Comparison of ENCODE assay signal across 10 mouse cellular contexts in the genomic region with DNA sequence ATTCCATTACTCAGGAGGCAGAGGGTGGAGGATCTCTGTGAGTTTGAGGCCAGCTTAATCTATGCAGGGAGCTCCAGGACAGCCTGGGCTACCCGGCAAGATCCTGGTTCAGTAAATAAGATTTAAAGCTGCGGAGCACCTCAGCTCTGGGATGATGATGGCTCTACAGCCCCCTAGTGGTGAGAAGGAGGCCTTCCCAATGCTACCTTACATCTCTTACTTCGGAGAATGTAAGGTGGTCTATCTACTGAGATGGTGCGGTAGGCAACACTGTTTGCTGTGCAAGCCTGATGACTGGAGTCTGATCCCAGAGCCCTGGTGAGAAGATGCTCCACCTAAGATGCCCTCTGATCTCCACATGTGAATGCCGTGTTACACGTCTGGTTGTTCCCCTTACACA. TPM values are rescaled to one million over a fixed set of nuclear protein-coding genes. Genes with fewer than 3 reads are reported as not detected.
A peak's percentile ranks its signal among the peaks of the same experiment; 100 is the strongest.
DNase-seq lines count a peak whose midpoint lies in the region; ATAC-seq and TF ChIP-seq lines count a peak whose summit lies in the region.
"Had no signal": no experiment of that assay in that cellular context is flagged by ENCODE, and none has a peak within 500 bp of the region (broad histone marks: within the 10 kb centered on the region; RNA-seq: fewer than 3 reads in every experiment).

No protein-coding gene starts in this region.

- no peak overlapping the region for H3K9ac ChIP-seq in forebrain, embryonic 16.5 days (replicated peaks; ENCODE audit: low read depth, low read length)
- H3K9ac ChIP-seq: heart, embryonic 15.5 days had no signal

- no peak for TF ChIP-seq POLR2A in thymus, adult 2 months (IDR thresholded peaks at IDR 0.05; ENCODE audit: control insufficient read depth, extremely low read depth, insufficient read depth, low read length, poor library complexity)
- TF ChIP-seq POLR2A in lung, adult 2 months (IDR thresholded peaks at IDR 0.05; ENCODE audit: borderline replicate concordance, extremely low read depth, low read depth, low read length) = no peak

- no peak; the same call in 1 of the 2 replicates for ATAC-seq in cerebellum, adult (ENCODE audit: insufficient number of reproducible peaks, low FRiP score, low TSS enrichment)
- ATAC-seq in forebrain, embryonic 16.5 days = peak; percentile 54; the same call in 1 of the 2 replicates

- no peaks in the 10 kb centered on the region for H3K27me3 ChIP-seq in thymus, adult 2 months (ENCODE audit: control insufficient read depth, insufficient read depth, low read length)
- no peaks in the 10 kb centered on the region for H3K27me3 ChIP-seq in forebrain, embryonic 16.5 days (replicated peaks; ENCODE audit: control insufficient read depth, insufficient read depth, low read length)
- H3K27me3 ChIP-seq: heart, embryonic 15.5 days had no signal

- peak; percentile 31; the same call in 1 of the 2 replicates for TF ChIP-seq CTCF in thymus, adult 2 months (IDR thresholded peaks at IDR 0.05; ENCODE audit: borderline replicate concordance, control insufficient read depth, extremely low read depth, insufficient read depth, low read length, poor library complexity)
- TF ChIP-seq CTCF in lung, adult 2 months (IDR thresholded peaks at IDR 0.05; ENCODE audit: insufficient read depth, low read length) = peak; percentile 69

- H3K4me3 ChIP-seq in thymus, adult 2 months (ENCODE audit: control insufficient read depth, insufficient read depth, low read length) = no peak overlapping the region
- H3K4me3 ChIP-seq in forebrain, embryonic 16.5 days (replicated peaks; ENCODE audit: low read length) = no peak overlapping the region
- no peak overlapping the region for H3K4me3 ChIP-seq in lung, adult 2 months (replicated peaks; ENCODE audit: extremely low read depth, low read depth, low read length)
- H3K4me3 ChIP-seq: heart, embryonic 15.5 days; myocyte had no signal

- H3K9me3 ChIP-seq in forebrain, embryonic 16.5 days (ENCODE audit: control insufficient read depth, low read length) = no peaks in the 10 kb centered on the region
- H3K9me3 ChIP-seq: heart, embryonic 15.5 days had no signal

- H3K4me2 ChIP-seq in forebrain, embryonic 16.5 days (ENCODE audit: low read length) = no peak overlapping the region
- H3K4me2 ChIP-seq: heart, embryonic 15.5 days had no signal

- peak; percentile 50 to 54 for DNase-seq in cerebellum, adult 18-20 months
- peak; percentile 25 for DNase-seq in thymus, adult 2 months
- DNase-seq in thymus, adult 18-20 months = no peak
- no peak for DNase-seq in lung, adult 2 months
- DNase-seq in thymus, postnatal 0 days (ENCODE audit: low spot score) = peak; percentile 54
- no peak for DNase-seq in spleen, adult 12 weeks (ENCODE audit: low spot score)

- H3K36me3 ChIP-seq in thymus, adult 2 months (ENCODE audit: control insufficient read depth, insufficient read depth, low read length) = no peaks in the 10 kb centered on the region
- H3K36me3 ChIP-seq in forebrain, embryonic 16.5 days (ENCODE audit: control insufficient read depth, insufficient read depth) = peaks cover 3% of the 10 kb centered on the region; the same call in 1 of the 2 replicates

- H3K4me1 ChIP-seq in thymus, adult 2 months (replicated peaks; ENCODE audit: control insufficient read depth, insufficient read depth, low read length) = no peaks in the 10 kb centered on the region
- H3K4me1 ChIP-seq in forebrain, embryonic 16.5 days (replicated peaks; ENCODE audit: control insufficient read depth, insufficient read depth, low read length) = no peaks in the 10 kb centered on the region
- H3K4me1 ChIP-seq in lung, adult 2 months (ENCODE audit: control insufficient read depth, insufficient read depth, low read length) = no peaks in the 10 kb centered on the region
- H3K4me1 ChIP-seq: heart, embryonic 15.5 days had no signal

- WGBS in thymus, adult 2 months = 65% methylated on average over 6 of the region's 6 CpGs
- 48% methylated on average over 6 of the region's 6 CpGs for WGBS in forebrain, embryonic 16.5 days
- 50% methylated on average over 6 of the region's 6 CpGs for WGBS in lung, adult 2 months

- H3K27ac ChIP-seq in thymus, adult 2 months (ENCODE audit: control insufficient read depth, insufficient read depth, low read length) = no peak overlapping the region
- H3K27ac ChIP-seq in forebrain, embryonic 16.5 days (ENCODE audit: low read length) = no peak overlapping the region
- H3K27ac ChIP-seq: heart, embryonic 15.5 days had no signal

RNA-seq across cellular contexts. Expression of gene Per3, which starts 17.5 kb away (rescaled TPM):
- 5.0 and 5.4 TPM in 2 replicates for polyA plus RNA-seq in thymus, adult 2 months (2012; rRNA removed)
- polyA plus RNA-seq in forebrain, embryonic 16.5 days (2015; fragmentation: Nextera tagmentation; extraction: Ambion mirVana) = 3.2 and 4.1 TPM in 2 replicates
- 16.6 and 22.6 TPM in 2 replicates for polyA plus RNA-seq in lung, adult 2 months (2012; rRNA removed)
- 2.5 and 2.8 TPM in 2 replicates for polyA plus RNA-seq in thymus, postnatal 0 days (2015; fragmentation: Nextera tagmentation; extraction: Ambion mirVana)

RNA-seq across cellular contexts. Expression of gene Uts2, which starts 30.1 kb away (rescaled TPM):
- 0.32 TPM in 1 of 2 replicates, not detected in the other for polyA plus RNA-seq in thymus, adult 2 months (2012; rRNA removed)
- polyA plus RNA-seq in forebrain, embryonic 16.5 days (2015; fragmentation: Nextera tagmentation; extraction: Ambion mirVana) = not detected in 2 replicates
- polyA plus RNA-seq in lung, adult 2 months (2012; rRNA removed) = not detected in 2 replicates
- polyA plus RNA-seq in thymus, postnatal 0 days (2015; fragmentation: Nextera tagmentation; extraction: Ambion mirVana) = 0.47 TPM in 1 of 2 replicates, not detected in the other
- polyA plus RNA-seq: heart, embryonic 15.5 days; myocyte had no signal

RNA-seq across cellular contexts. Expression of gene Vamp3, which starts 30.8 kb away (rescaled TPM):
- polyA plus RNA-seq in thymus, adult 2 months (2012; rRNA removed) = 27.2 and 30.9 TPM in 2 replicates
- 62.7 and 72.2 TPM in 2 replicates for polyA plus RNA-seq in forebrain, embryonic 16.5 days (2015; fragmentation: Nextera tagmentation; extraction: Ambion mirVana)
- polyA plus RNA-seq in lung, adult 2 months (2012; rRNA removed) = 37.7 and 70.5 TPM in 2 replicates
- 65.1 and 73.3 TPM in 2 replicates for polyA plus RNA-seq in thymus, postnatal 0 days (2015; fragmentation: Nextera tagmentation; extraction: Ambion mirVana)

Comparison
In these comparisons a context has a peak if more than half of its experiments do, and no peak if none do; other contexts are left out.
1. DNase-seq: peak in cerebellum, adult 18-20 months (2 of 2), thymus, adult 2 months (single experiment) and thymus, postnatal 0 days (single experiment); none in thymus, adult 18-20 months (0 of 2), lung, adult 2 months (single experiment) and spleen, adult 12 weeks (single experiment).